Mouse (Mus musculus): ENCODE results near the gene Nudcd3.
"Not testable (repeated sequence)": the region's sequence is repeated elsewhere in the genome, so short reads cannot be mapped to it uniquely, and the experiment has no call there.

Gene Nudcd3

GRCm38 (mm10) chr11:6123605-6124120 is 76.6 kb downstream of the Nudcd3 start:
- no peak for DNase-seq (ENCODE audit: low spot score in 2 of 2)

- no peak for DNase-seq (ENCODE audit: low spot score in 2 of 2)
Observed at GRCm38 (mm10) chr11:6122631-6123030, 77.6 kb downstream of the Nudcd3 start.

GRCm38 (mm10) chr11:6120596-6120995 is 79.6 kb downstream of the Nudcd3 start:
- peak; percentile 31 to 75 for DNase-seq (ENCODE audit: low spot score in 2 of 2)

GRCm38 (mm10) chr11:6120001-6120400 is 80.2 kb downstream of the Nudcd3 start:
- no peak for DNase-seq (ENCODE audit: low spot score in 2 of 2)

- DNase-seq (ENCODE audit: low spot score in 2 of 2): no peak
Observed at GRCm38 (mm10) chr11:6119312-6119711, 80.9 kb downstream of the Nudcd3 start.

- no peak for DNase-seq (ENCODE audit: low spot score in 2 of 2)
Observed at GRCm38 (mm10) chr11:6117956-6118355, 82.3 kb downstream of the Nudcd3 start.

GRCm38 (mm10) chr11:6111734-6112484 is 88.3 kb downstream of the Nudcd3 start:
- no peak for DNase-seq (ENCODE audit: low spot score in 2 of 2)

- DNase-seq (ENCODE audit: low spot score in 2 of 2): no peak
Observed at GRCm38 (mm10) chr11:6109990-6110389, 90.2 kb downstream of the Nudcd3 start.

GRCm38 (mm10) chr11:6108296-6108695 is 91.9 kb downstream of the Nudcd3 start:
- no peak for DNase-seq (ENCODE audit: low spot score in 2 of 2)

GRCm38 (mm10) chr11:6107722-6108121 is 92.5 kb downstream of the Nudcd3 start:
- DNase-seq (ENCODE audit: low spot score in 2 of 2): no peak

- peak in 1 of 2 experiments; percentile 26 for DNase-seq (ENCODE audit: low spot score in 2 of 2)
Observed at GRCm38 (mm10) chr11:6104734-6105133, 95.5 kb downstream of the Nudcd3 start.

- not testable (repeated sequence) for DNase-seq (ENCODE audit: low spot score in 2 of 2)
Observed at GRCm38 (mm10) chr11:6096637-6097036, 103.6 kb downstream of the Nudcd3 start.

- DNase-seq (ENCODE audit: low spot score in 2 of 2): no peak
Observed at GRCm38 (mm10) chr11:6086991-6087390, 113.2 kb downstream of the Nudcd3 start.

- DNase-seq (ENCODE audit: low spot score in 2 of 2): no peak
Observed at GRCm38 (mm10) chr11:6078737-6079136, 121.5 kb downstream of the Nudcd3 start.

- peak in 1 of 2 experiments; percentile 62 for DNase-seq (ENCODE audit: low spot score in 2 of 2)
Observed at GRCm38 (mm10) chr11:6075618-6076066, 124.6 kb downstream of the Nudcd3 start.

- no peak for DNase-seq (ENCODE audit: low spot score in 2 of 2)
Observed at GRCm38 (mm10) chr11:6068181-6068957, 131.8 kb downstream of the Nudcd3 start.

GRCm38 (mm10) chr11:6067160-6067559 is 133.1 kb downstream of the Nudcd3 start:
- no peak for DNase-seq (ENCODE audit: low spot score in 2 of 2)

GRCm38 (mm10) chr11:6066176-6066575 is 134.0 kb downstream of the Nudcd3 start, which contains the start of gene Camk2b:
Gene Camk2b (minus strand): TSS chr11:6066362.
- DNase-seq (ENCODE audit: low spot score in 2 of 2): no peak

- peak in 1 of 2 experiments; percentile 66 for DNase-seq (ENCODE audit: low spot score in 2 of 2)
Observed at GRCm38 (mm10) chr11:6065551-6066121, 134.6 kb downstream of the Nudcd3 start.

GRCm38 (mm10) chr11:6065046-6065521 is 135.1 kb downstream of the Nudcd3 start:
- no peak for DNase-seq (ENCODE audit: low spot score in 2 of 2)

- DNase-seq (ENCODE audit: low spot score in 2 of 2): no peak
Observed at GRCm38 (mm10) chr11:6064215-6065045, 135.8 kb downstream of the Nudcd3 start.

All from cerebellum, postnatal 4 days (tissue).